Mouse (Mus musculus) brain, embryonic 14.5 days (tissue): ENCODE measurements at regions not wholly inside any gene's neighbourhood (a gene's known extent, or its start where the extent isn't known, plus 50 kb on each side); places are given as distances from the start of the nearest gene placed in this dataset.

Source experiments
- CTCF ChIP-seq: fragments of 200-500 bp; IDR thresholded peaks from 2 replicates; pipeline ENCODE4 v1.5.1; 2012; ENCODE audit warnings: inconsistent platforms, mild to moderate bottlenecking, moderate library complexity, borderline replicate concordance; ENCODE audit not compliant: insufficient read depth, insufficient read length; ENCODE audit errors: extremely low read depth
- POLR2A ChIP-seq: fragments of 200-500 bp; IDR thresholded peaks from 2 replicates; pipeline ENCODE4 v1.6.1; 2012; ENCODE audit warnings: mild to moderate bottlenecking, inconsistent platforms, borderline replicate concordance; ENCODE audit not compliant: poor library complexity, insufficient read depth, insufficient read length, severe bottlenecking; ENCODE audit errors: extremely low read depth

DNA sequence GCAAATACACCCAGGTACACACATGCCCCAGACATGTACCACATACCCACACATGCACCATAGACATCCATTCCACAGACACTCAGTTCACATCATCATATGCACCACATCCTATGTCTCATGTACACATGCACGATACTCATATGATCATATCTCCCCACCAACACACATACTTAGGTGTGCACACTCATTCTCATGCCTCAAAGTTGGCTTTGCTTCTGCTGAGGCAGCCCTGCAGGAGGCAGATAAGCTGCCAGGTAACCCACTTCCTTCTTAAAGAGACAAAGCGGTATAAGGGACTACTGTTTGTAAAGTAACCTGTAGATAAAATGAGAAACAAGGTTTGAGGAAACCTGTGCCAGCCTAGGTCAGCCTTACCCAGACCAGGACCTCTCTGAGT, 225.2 kb upstream of the Spdye4c start:
- TF ChIP-seq CTCF (no peak), POLR2A (no peak)
